Mouse (Mus musculus): ENCODE measurements around the gene Npff. TPM values are rescaled to one million over a fixed set of nuclear protein-coding genes. Genes with fewer than 3 reads are reported as not detected.

Gene Npff
- polyA plus RNA-seq, 1 experiment from 2014 or later: 2.1 TPM

DNA sequence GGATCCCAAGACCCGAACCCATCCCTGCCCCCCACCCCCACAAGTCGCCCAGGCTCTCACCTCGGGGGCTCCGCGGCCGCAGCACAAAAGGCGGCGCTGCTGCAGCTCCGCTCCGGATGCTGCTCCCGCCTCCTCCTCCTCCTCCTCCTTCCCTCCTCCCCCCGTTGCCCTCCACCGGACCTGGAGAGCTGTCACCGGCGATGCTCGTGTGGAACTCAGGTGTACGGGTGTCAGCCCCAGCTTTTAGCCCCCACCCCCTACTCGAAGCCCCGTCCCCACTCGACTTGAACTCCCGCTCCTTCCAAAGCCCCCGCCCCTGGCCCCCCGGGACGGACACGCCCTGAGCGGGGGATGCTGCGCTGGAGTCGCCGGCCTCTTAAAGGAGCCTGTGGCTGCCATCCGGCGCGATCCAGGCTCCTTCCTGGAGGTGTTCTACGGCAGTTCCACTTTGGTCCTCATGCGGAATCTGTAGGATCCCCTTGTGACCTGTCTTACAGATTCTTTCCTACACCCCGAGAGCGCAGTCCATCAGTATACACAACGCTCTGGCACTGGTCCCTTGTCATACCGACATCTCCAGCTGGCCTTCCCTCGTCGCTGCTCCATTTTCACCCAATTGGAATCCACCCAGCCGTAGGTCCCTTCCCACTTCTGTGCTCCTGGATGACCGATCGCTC, 7.9 kb downstream of the Npff start, which contains the start of gene Map3k12:
Gene Map3k12 (minus strand): TSS at position 337 of the 677 bp plus-strand sequence.
- H3K36me3 ChIP-seq (ENCODE audit: control insufficient read depth, insufficient read depth): peaks cover 6% of the 10 kb centered on the region; the same call in 1 of the 2 replicates
- H3K4me3 ChIP-seq (ENCODE audit: low read length): peak within 1 kb of the TSS; percentile 77
- peak within 1 kb of the TSS; percentile 94 for H3K27ac ChIP-seq (ENCODE audit: low read length)
- under 1% methylated on average over 43 of the region's 43 CpGs for WGBS
- peaks cover 28% of the 10 kb centered on the region for H3K4me1 ChIP-seq (ENCODE audit: control insufficient read depth, insufficient read depth, low read length)
- no peaks in the 10 kb centered on the region for H3K9me3 ChIP-seq (replicated peaks; ENCODE audit: control insufficient read depth, low read length)
- no peak; the same call in 1 of the 2 replicates for ATAC-seq (replicated peaks; ENCODE audit: extremely low read depth, insufficient read depth, low FRiP score)
- peak within 1 kb of the TSS; percentile 95 for H3K4me2 ChIP-seq (ENCODE audit: low read depth, low read length)
- H3K9ac ChIP-seq (ENCODE audit: low read length): peak within 1 kb of the TSS; percentile 77
- H3K27me3 ChIP-seq (ENCODE audit: control insufficient read depth, insufficient read depth, low read length): no peaks in the 10 kb centered on the region

DNA sequence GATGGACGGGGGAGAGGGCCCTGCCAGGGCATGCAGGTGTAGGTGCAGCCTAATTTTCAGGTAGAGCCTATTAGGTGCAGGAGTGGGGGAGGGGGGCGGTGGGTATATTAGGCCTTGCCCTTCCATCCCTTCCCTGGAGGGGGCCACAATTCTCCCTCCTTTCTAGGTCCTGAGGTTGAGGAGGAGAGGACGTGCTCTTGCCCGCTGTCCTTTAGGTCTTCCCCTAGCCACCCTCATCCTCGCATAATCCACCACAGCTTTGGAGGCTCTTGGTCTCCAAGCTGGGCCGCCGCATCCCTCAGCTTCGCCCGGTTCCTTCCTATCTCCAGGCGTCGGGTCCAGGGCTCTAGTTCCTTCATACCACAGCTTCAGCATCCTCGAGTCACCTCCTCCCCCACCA, 8.4 kb downstream of the Npff start:
- Histone ChIP-seq H3K9ac (ENCODE audit: low read length) (peak overlapping the region; percentile 77), H3K27me3 (ENCODE audit: control insufficient read depth, insufficient read depth, low read length) (no peaks in the 10 kb centered on the region), H3K9me3 (replicated peaks; ENCODE audit: control insufficient read depth, low read length) (no peaks in the 10 kb centered on the region), H3K27ac (ENCODE audit: low read length) (no peak overlapping the region), H3K4me1 (ENCODE audit: control insufficient read depth, insufficient read depth, low read length) (peaks cover 30% of the 10 kb centered on the region), H3K4me2 (ENCODE audit: low read depth, low read length) (peak overlapping the region; percentile 95), H3K36me3 (ENCODE audit: control insufficient read depth, insufficient read depth) (peaks cover 2% of the 10 kb centered on the region; the same call in 1 of the 2 replicates), H3K4me3 (ENCODE audit: low read length) (peak overlapping the region; percentile 74)
- WGBS: 6% methylated on average over 12 of the region's 12 CpGs
- no peak for ATAC-seq (replicated peaks; ENCODE audit: extremely low read depth, insufficient read depth, low FRiP score)

DNA sequence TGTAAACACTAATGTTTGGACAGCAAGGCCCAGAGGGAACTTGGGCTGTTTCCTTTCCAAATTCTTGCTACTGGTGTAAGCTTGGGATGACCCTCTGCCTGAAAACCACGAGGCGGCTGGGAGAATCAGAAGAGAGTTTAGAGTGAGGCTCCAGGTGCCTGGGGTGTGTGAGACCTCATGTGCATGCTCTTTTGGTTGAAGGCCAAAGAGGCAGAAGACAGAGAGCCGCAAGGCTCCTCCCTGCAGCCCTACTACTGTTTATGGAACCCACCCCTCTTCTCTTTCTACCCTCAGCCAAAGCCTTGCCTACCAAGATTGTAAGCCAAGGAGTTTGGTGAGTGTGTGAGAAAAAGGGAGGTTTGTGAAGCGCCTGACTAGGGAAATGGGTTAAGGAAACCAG, 9.0 kb downstream of the Npff start:
- no peak for ATAC-seq (replicated peaks; ENCODE audit: extremely low read depth, insufficient read depth, low FRiP score)

DNA sequence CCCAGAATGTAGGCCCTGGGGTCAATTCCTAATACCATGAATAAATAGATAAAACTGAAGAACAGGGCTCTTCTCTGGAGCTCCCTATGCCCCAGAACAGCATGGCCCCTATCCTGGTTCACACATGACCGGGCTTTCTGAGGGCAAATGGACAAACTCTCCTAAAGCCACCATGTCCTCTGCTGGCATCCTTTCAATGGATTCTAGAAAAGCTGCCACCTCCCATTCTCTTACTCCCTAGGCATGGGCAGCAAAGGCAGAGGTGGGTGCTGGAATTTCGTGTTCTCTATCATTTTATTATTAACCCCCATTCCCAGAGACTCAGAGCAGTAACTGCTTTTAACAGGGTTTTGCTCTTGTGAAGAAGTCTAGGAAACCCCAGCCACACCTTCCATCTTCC, 9.5 kb downstream of the Npff start:
- Histone ChIP-seq H3K4me3 (ENCODE audit: low read length) (no peak overlapping the region), H3K4me1 (ENCODE audit: control insufficient read depth, insufficient read depth, low read length) (peaks cover 27% of the 10 kb centered on the region), H3K4me2 (ENCODE audit: low read depth, low read length) (no peak overlapping the region), H3K27ac (ENCODE audit: low read length) (no peak overlapping the region), H3K27me3 (ENCODE audit: control insufficient read depth, insufficient read depth, low read length) (no peaks in the 10 kb centered on the region), H3K9ac (ENCODE audit: low read length) (no peak overlapping the region), H3K9me3 (replicated peaks; ENCODE audit: control insufficient read depth, low read length) (no peaks in the 10 kb centered on the region), H3K36me3 (ENCODE audit: control insufficient read depth, insufficient read depth) (no peaks in the 10 kb centered on the region)
- 91% methylated on average over 2 of the region's 2 CpGs for WGBS
- no peak for ATAC-seq (replicated peaks; ENCODE audit: extremely low read depth, insufficient read depth, low FRiP score)

More for the DNA sequence above, 9.0 kb downstream of the Npff start:
- Histone ChIP-seq H3K27ac (ENCODE audit: low read length) (no peak overlapping the region), H3K9me3 (replicated peaks; ENCODE audit: control insufficient read depth, low read length) (no peaks in the 10 kb centered on the region), H3K4me2 (ENCODE audit: low read depth, low read length) (peak overlapping the region; percentile 95), H3K4me1 (ENCODE audit: control insufficient read depth, insufficient read depth, low read length) (peaks cover 31% of the 10 kb centered on the region), H3K9ac (ENCODE audit: low read length) (peak overlapping the region; percentile 77; the same call in 1 of the 2 replicates), H3K27me3 (ENCODE audit: control insufficient read depth, insufficient read depth, low read length) (no peaks in the 10 kb centered on the region), H3K36me3 (ENCODE audit: control insufficient read depth, insufficient read depth) (no peaks in the 10 kb centered on the region), H3K4me3 (ENCODE audit: low read length) (peak overlapping the region; percentile 74)
- 57% methylated on average over 4 of the region's 4 CpGs for WGBS

DNA sequence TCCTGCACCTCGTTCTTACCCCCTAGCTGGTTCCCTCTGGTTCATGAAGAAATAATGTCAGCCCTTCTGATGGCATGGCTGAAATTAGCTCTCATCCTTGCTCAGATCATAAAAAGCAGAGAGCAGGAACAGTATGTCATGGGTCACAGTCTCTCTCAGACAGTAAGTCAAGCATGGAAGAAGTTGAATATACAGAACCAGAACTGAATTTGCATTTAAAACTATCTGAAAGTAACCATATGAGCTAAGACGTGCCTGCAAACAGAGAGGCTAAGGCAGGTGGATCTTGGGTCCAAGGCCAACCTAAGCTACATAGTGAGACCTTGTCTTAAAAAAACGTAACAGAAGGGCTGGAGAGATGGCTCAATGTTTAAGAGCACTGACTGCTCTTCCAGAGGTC, 11.7 kb downstream of the Npff start:
- no peaks in the 10 kb centered on the region for H3K27me3 ChIP-seq (ENCODE audit: control insufficient read depth, insufficient read depth, low read length)
- H3K4me1 ChIP-seq (ENCODE audit: control insufficient read depth, insufficient read depth, low read length): peaks cover 26% of the 10 kb centered on the region
- no peak overlapping the region for H3K9ac ChIP-seq (ENCODE audit: low read length)
- no peak overlapping the region for H3K4me3 ChIP-seq (ENCODE audit: low read length)
- H3K36me3 ChIP-seq (ENCODE audit: control insufficient read depth, insufficient read depth): no peaks in the 10 kb centered on the region
- ATAC-seq (replicated peaks; ENCODE audit: extremely low read depth, insufficient read depth, low FRiP score): no peak
- H3K4me2 ChIP-seq (ENCODE audit: low read depth, low read length): no peak overlapping the region
- H3K27ac ChIP-seq (ENCODE audit: low read length): no peak overlapping the region
- 74% methylated on average over 3 of the region's 3 CpGs for WGBS
- no peaks in the 10 kb centered on the region for H3K9me3 ChIP-seq (replicated peaks; ENCODE audit: control insufficient read depth, low read length)

DNA sequence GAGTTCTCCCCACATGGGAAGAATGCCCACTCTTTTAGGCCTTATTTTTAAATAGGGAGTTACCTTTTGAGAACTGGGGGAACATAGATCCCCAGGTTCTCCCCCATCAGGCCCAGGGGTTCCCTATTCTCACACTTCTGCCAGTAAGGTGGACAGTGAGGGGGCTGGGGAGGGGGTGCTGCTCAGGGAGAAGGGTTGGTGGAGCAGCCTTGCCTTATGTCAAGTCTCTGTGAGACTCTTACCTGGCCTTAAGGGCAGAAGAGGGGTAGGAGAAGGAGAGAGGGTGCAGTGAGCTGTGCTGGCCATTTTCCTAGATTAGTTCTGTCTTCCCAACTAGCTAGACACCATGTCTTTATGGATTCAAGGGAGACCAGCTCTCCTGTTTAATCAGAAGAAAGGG, 12.3 kb downstream of the Npff start:
- H3K4me3 ChIP-seq (ENCODE audit: low read length): no peak overlapping the region
- H3K4me2 ChIP-seq (ENCODE audit: low read depth, low read length): no peak overlapping the region
- no peaks in the 10 kb centered on the region for H3K36me3 ChIP-seq (ENCODE audit: control insufficient read depth, insufficient read depth)
- H3K9ac ChIP-seq (ENCODE audit: low read length): no peak overlapping the region
- peaks cover 26% of the 10 kb centered on the region for H3K4me1 ChIP-seq (ENCODE audit: control insufficient read depth, insufficient read depth, low read length)
- no peaks in the 10 kb centered on the region for H3K9me3 ChIP-seq (replicated peaks; ENCODE audit: control insufficient read depth, low read length)
- H3K27me3 ChIP-seq (ENCODE audit: control insufficient read depth, insufficient read depth, low read length): no peaks in the 10 kb centered on the region
- H3K27ac ChIP-seq (ENCODE audit: low read length): no peak overlapping the region
- no peak for ATAC-seq (replicated peaks; ENCODE audit: extremely low read depth, insufficient read depth, low FRiP score)

DNA sequence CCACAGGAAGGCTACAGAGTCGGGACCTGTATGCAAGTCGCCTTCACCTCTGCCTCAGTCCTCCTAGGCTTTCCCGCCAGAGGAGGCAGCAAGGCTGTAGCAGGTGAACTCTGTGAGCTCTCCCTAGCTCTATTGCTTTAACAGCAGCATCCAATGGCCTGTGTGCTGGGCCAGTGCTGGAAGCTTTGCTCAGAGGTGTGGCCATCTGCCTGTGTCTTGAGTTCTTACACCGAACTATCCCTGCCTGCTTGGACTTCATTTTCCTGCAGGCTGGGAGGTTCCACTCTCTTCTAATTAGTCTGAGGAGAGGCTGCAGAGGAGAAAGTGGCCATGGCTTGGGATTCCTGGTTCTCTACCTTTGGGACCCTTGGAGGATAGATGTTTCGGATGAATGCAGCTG, 12.7 kb downstream of the Npff start:
- 50% methylated on average over 5 of the region's 5 CpGs for WGBS
- H3K9me3 ChIP-seq (replicated peaks; ENCODE audit: control insufficient read depth, low read length): no peaks in the 10 kb centered on the region
- H3K36me3 ChIP-seq (ENCODE audit: control insufficient read depth, insufficient read depth): no peaks in the 10 kb centered on the region
- H3K27me3 ChIP-seq (ENCODE audit: control insufficient read depth, insufficient read depth, low read length): no peaks in the 10 kb centered on the region
- H3K4me2 ChIP-seq (ENCODE audit: low read depth, low read length): no peak overlapping the region
- no peak overlapping the region for H3K27ac ChIP-seq (ENCODE audit: low read length)
- H3K9ac ChIP-seq (ENCODE audit: low read length): no peak overlapping the region
- H3K4me3 ChIP-seq (ENCODE audit: low read length): no peak overlapping the region
- ATAC-seq (replicated peaks; ENCODE audit: extremely low read depth, insufficient read depth, low FRiP score): no peak
- peaks cover 26% of the 10 kb centered on the region for H3K4me1 ChIP-seq (ENCODE audit: control insufficient read depth, insufficient read depth, low read length)

DNA sequence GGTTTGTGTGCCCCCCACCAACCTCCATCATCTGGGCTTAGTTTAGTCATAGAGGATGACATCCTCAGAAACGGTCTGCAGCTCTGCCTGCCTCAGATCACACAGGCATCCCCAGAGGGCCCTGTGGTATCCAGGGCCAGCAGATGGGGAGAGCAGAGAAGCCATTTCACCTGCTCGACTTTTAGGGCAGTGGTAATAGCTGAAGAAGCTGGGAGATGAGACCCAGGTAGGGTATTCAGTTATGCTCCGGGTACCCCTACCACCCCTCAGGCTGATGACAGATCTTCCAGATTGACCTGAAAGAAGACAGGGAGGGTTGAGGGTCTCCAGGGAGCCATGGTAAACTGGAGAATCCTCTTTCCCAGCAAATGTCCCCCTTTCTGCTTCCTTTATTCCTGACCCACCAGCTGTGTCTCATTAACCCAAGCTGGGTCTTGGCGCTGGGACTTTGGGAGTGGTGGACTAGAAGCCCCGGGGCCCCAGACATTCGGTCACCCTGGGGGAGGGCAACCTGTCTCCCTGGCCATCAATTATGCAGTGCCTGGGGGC, 13.4 kb downstream of the Npff start:
- Histone ChIP-seq H3K9me3 (replicated peaks; ENCODE audit: control insufficient read depth, low read length) (no peaks in the 10 kb centered on the region), H3K4me3 (ENCODE audit: low read length) (no peak overlapping the region), H3K27ac (ENCODE audit: low read length) (no peak overlapping the region; the same call in 1 of the 2 replicates), H3K4me1 (ENCODE audit: control insufficient read depth, insufficient read depth, low read length) (peaks cover 26% of the 10 kb centered on the region), H3K9ac (ENCODE audit: low read length) (no peak overlapping the region), H3K27me3 (ENCODE audit: control insufficient read depth, insufficient read depth, low read length) (no peaks in the 10 kb centered on the region), H3K4me2 (ENCODE audit: low read depth, low read length) (peak overlapping the region; percentile 81), H3K36me3 (ENCODE audit: control insufficient read depth, insufficient read depth) (no peaks in the 10 kb centered on the region)
- no peak for ATAC-seq (replicated peaks; ENCODE audit: extremely low read depth, insufficient read depth, low FRiP score)
- 27% methylated on average over 6 of the region's 6 CpGs for WGBS

DNA sequence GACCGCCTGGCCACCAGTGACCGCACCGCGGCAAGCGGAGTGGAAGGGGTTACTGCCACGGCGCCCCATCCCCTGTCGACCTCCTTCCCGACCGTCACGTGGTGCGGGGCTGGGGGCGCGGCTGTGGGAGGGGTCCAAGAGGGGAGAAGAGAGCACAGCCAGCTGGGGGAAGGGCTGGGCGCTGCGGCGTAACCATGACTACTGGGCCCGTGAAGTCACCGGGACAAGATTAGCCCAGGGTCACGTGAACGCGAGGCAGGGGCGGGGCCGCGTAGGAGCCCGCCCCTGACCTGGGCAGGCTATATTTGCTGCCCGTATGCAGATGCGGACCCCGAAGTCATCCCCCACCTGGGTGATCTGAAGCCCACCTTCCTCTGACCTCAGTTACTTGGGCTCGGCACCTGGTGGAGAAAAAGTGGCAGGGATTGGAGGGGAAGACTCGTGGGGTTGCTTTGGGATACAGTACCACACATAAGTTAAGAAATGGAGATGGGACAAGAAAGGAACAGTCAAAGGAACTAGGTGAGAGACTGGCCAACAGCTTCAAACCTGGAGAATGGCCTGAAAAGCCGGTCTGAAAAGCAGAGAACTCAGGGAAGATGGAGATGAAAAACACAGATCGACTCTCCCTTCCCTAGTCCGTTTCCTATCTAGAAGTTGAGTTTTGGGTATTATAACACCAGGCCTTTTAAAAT, 14.0 kb downstream of the Npff start:
- Histone ChIP-seq H3K4me1 (ENCODE audit: control insufficient read depth, insufficient read depth, low read length) (peaks cover 23% of the 10 kb centered on the region), H3K27me3 (ENCODE audit: control insufficient read depth, insufficient read depth, low read length) (no peaks in the 10 kb centered on the region), H3K36me3 (ENCODE audit: control insufficient read depth, insufficient read depth) (no peaks in the 10 kb centered on the region), H3K4me3 (ENCODE audit: low read length) (peak overlapping the region; percentile 60), H3K4me2 (ENCODE audit: low read depth, low read length) (peak overlapping the region; percentile 81), H3K9me3 (replicated peaks; ENCODE audit: control insufficient read depth, low read length) (no peaks in the 10 kb centered on the region), H3K27ac (ENCODE audit: low read length) (peak overlapping the region; percentile 84), H3K9ac (ENCODE audit: low read length) (peak overlapping the region; percentile 72)
- peak; percentile 94 for ATAC-seq (replicated peaks; ENCODE audit: extremely low read depth, insufficient read depth, low FRiP score)
- 3% methylated on average over 34 of the region's 34 CpGs for WGBS
